Mouse (Mus musculus): ENCODE results near the gene Ccdc149. TPM values are rescaled to one million over a fixed set of nuclear protein-coding genes. Genes with fewer than 3 reads are reported as not detected.

Gene Ccdc149
- total RNA-seq (2021) = 10 to 100 TPM; 38.9 to 43.3 TPM
- long read RNA-seq, experiment 1, transcript Ccdc149-201 (12 exons, 3,295 nt) = major isoform, 7 of 75 reads
- long read RNA-seq, experiment 1, partial matches to known transcripts = 5 of 75 reads
- long read RNA-seq, experiment 1, other reads (novel, unspliced or antisense) = 63 of 75 reads
- long read RNA-seq, experiment 2, transcript Ccdc149-201 (12 exons, 3,295 nt) = major isoform, 8 of 48 reads
- long read RNA-seq, experiment 2, partial matches to known transcripts = 6 of 48 reads
- long read RNA-seq, experiment 2, other reads (novel, unspliced or antisense) = 34 of 48 reads

DNA sequence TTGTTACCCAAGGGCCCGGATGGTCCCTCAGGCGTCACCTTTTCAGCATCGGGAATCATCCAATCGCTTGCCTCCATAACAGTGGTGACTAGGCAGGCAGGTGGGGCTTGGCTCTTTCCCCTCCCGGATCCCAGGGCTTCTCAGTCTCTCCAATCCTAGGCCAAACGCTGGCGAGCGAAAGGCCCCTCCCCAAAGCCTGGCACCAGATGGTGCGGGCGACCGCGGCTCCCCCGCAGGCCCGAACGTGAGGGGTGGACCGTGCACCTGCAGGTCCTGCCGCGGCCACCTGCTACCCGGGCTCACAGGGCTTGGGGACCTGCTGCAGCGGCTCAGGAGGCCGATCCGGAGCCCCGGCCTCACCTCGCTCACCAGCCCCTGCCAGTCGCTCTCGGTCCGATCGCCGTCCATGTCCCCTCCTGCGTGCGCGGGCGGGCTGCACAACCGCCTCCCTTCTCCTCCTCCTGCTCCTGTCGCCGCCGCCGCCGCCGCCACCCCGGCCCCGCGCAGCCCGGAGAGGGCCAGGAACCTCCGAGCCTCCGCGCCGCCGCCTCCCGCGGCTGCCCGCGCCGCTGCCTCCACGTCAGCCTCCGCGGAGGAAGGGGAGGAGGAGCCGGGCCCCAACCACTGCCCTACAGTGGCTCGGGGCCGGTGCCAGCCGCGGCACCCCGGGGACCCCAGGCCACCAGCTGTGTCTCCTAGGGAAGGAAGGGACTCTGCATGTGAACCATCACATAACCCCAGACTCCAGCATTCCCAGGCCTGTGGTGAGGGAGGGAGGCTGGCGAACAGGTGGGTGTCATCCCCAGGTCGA lies at the start of gene Ccdc149:
Ccdc149 (minus strand) TSS at position 531 of the 811 bp plus-strand sequence.
- intact Hi-C loops (cut with DNase I) = loop anchor here (5.0 kb wide), 1 partner anchor 79 kb away; no protein-coding TSS in a partner anchor
- DNase-seq (ENCODE audit: low spot score in 2 of 2) = peak; percentile 84 to 93

DNA sequence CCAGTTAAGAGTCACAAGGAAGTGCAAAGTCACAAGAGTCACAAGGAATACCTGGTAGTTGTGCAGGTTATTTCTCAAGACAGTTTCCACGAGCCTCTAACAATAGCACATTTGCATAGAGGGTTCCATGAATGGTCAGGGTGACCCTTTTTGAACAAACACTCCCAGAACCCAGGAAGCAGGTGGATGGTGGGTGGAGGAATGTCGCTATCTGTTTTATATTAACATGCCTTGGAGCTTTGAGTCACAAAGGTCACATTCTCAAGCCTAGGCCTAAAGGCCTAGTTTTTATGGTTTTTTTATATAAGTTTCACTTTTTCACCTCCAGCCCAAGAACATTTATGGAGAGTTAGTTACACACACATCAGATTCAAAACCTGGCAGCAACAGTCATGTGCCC lies 48.6 kb upstream of the Ccdc149 start:
- DNase-seq (ENCODE audit: low spot score in 2 of 2) = no peak
- intact Hi-C loops (cut with DNase I) = loop anchor here (5.0 kb wide), 1 partner anchor 388 kb away; no protein-coding TSS in a partner anchor

DNA sequence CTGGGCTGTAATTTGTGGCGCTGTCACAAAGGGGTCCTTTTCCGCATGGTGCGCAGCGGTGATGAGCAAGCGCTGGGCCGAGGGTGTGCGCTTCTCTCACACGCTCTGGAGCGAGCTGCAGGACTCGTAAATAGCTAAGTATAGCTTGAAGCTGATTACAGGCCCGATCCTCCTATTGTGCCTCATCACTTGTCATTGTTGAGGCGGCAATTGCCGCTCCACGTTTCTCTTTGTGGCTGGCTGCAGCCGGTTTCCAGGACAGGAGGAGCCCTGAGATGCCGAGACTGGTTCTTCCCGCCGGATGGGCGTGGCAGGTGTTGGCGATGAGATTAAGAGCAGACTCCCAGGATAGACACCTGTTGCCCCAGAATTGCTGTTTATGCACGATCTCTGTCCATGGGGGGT lies 44.8 kb upstream of the Ccdc149 start:
- DNase-seq (ENCODE audit: low spot score in 2 of 2) = peak; percentile 22 to 29
- intact Hi-C loops (cut with DNase I) = no loop called here

DNA sequence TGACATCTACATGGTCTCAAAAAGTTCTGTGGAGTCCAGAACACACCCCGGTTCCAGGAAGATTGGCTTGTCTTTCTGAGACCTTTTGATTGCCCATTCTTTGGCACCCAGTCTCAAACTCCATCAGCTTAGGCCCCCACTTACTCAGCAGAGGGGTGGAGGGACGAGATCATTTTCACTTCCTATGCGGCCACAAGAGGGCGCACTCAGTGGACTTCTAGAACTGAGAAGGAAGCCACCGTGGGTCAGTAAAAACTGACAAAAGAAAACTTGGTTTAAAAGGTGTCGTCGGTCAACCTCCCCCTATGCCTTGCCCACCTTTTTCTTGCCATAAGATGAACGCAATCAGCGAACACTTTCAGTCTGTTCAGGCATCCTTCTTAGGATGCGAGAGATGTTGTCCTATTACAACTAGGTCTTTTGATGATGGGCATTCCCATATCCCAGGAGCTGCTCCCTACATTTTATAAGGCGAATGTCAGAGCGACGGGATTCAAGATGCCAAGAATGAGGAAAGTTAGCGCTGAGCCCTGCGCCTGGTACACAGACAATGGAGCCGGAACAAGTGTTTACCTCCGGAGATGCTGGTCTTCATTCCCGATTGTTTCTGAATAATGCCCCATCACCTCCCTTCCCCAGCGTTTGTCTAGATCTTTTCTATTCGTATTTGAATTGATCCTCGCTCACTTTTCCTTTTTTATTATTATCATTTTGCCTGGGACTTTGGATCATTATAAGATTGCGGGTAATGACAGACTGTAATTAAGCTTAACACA lies 44.1 kb upstream of the Ccdc149 start:
- intact Hi-C loops (cut with DNase I) = no loop called here
- peak; percentile 59 to 80 for DNase-seq (ENCODE audit: low spot score in 2 of 2)

DNA sequence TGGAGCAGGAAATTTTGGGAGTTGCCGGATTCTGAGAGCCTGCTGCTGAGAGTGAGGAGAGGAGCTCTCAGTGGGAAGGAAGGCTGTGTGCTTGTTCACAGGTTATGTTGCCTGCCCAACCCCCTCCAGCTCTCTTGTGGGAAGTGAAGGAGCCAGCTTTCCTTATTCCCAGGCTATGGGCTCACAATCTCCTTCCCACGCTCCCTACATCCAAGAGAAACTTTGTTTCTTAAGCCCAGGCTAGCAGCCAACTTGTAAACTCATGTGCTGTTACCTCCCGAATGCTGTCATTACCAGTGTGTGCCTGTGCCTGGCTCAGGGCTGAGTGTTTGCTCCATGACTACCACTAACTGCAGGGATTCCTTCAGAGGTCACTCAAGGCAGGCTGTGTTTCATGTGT lies 39.8 kb upstream of the Ccdc149 start:
- intact Hi-C loops (cut with DNase I) = no loop called here
- DNase-seq (ENCODE audit: low spot score in 2 of 2) = no peak

DNA sequence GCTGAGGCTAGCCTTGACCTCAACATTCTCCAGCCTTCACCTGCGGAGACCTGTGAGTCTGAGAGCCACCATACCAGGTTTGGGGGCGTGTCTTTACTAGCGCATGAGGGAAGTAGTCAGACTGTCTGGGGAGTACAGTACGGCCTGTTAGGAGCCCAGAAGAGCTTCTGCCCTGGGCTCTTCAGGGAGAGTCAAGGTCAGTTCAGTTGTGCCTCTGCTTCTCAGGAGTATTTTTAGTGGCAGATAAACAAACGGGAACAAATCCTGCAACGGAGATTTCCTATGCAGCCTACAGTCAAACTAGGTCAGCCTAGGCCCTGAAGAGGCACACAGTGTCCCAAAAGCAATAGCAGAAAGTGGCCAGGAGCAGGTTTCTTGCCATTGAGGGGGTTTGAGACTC lies 38.1 kb upstream of the Ccdc149 start:
- DNase-seq (ENCODE audit: low spot score in 2 of 2) = no peak
- intact Hi-C loops (cut with DNase I) = no loop called here

GRCm38 (mm10) chr5:52504666-52505065 lies 33.3 kb upstream of the Ccdc149 start:
- intact Hi-C loops (cut with DNase I) = no loop called here
- DNase-seq (ENCODE audit: low spot score in 2 of 2) = no peak

DNA sequence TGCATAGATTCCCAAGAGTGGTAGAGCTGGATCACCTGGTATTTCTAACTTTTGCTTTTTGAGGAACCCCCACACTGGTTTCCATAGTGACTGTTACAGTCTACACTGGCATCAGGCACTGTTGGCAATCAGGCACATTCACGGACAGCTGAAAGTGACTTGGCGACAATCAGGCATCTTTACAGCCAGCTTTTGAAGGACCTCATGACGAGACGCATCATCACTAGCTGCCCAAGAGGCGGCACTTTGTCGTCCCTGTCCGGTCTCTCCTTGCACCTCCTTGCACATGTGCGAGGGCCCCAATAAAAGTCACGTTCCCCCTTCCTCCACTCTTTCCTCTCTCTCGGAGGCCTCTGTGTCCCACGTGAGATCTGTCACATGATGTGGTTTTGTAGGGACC lies 32.8 kb upstream of the Ccdc149 start:
- intact Hi-C loops (cut with DNase I) = no loop called here
- peak in 1 of 2 experiments; percentile 76 for DNase-seq (ENCODE audit: low spot score in 2 of 2)

DNA sequence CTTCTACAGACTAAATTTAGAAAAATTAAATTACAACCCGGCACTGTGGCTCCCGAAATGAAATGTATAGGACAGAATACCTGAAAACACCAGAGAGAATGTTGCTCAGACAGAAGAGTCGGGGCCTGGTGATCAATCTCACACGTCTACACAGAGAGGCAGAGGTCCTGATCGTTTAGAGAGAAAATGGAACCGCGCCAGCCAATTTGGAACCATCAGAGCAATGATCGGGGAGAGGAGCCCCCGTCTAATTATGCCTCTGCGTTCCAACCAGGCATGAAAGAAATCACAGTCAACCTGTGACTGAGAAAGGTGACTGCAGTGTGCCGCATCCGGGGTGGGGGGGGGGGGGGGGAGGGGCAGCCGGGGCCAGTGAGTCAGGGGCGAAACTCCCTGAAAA lies 24.4 kb upstream of the Ccdc149 start:
- no peak for DNase-seq (ENCODE audit: low spot score in 2 of 2)
- intact Hi-C loops (cut with DNase I) = no loop called here

DNA sequence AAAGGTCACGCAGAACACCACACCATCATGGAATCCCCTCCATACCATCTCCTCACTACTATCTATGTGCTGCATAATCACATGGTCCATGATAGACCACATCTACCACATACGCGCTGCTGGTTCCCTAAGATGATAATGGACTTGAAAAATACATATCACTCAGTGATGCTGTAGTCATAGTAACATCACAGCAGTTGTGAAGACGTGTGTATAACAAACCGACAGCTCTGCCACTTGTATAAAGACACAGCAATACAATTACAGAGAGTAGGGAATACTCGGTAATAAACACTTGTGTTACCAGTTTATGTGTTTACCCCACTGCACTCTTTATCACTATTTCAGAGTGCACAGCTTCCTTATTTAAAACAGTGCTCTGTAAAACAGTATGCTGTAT lies 20.2 kb upstream of the Ccdc149 start:
- DNase-seq (ENCODE audit: low spot score in 2 of 2) = no peak
- intact Hi-C loops (cut with DNase I) = no loop called here

DNA sequence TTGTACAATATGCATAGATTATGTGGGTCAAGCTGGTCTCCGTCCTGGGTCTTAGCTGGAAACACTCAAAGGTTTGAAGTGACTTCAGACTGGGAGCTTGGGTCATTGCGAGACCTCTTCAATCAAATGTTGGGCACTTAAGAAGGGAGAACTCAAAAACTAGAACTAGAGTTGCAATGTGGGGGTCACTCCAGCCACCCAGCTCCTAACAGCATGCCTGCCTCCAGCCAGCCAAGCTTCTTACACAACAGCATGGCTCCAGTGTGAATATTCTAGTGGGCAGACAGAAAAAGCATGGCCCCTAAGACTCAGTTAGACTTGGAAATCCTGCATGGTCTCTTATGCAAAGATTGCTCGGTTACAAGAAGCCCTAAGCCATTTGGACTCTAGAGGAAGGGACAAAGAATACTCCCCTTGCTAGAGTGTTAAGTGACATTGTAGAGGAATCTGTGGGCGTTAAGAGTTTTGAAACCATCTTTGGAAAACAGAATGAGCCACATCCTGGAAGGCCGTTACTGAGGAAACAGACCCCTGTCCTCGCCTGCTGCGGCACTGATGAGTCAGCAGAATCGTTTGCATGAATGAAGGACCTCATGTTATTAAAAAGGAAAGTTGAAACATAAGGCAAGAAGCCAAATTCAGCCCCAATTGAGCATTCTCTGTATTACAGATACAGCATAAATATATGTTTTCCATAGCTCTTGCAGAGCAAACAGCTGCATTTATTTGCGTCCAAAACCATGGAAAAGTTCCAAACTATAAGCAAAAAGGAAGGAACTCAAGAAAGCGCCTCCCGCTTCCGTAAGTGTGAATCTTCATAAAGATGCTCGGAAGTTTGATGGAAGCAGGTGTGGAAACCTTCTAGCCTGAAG lies 16.5 kb upstream of the Ccdc149 start:
- no peak for DNase-seq (ENCODE audit: low spot score in 2 of 2)
- intact Hi-C loops (cut with DNase I) = no loop called here

DNA sequence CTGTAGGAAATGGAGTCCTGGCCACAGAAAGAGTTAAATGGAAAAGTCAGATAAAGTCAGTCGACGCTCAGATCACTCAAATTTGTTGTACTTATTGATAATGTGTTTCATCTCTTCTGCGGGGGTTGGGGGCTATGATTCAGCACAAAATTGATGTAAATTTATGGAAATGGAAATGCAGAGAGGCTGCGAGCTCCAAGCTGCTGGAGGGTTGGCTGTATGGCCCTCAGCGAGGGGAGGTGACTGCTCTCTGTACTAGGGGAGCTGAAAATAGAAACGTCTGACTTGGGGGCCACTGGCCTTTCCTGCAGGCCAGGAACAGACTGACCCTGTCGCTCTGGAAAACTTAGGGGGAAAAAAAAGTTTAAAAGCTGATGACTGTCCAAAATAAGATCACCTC lies 5.5 kb upstream of the Ccdc149 start:
- intact Hi-C loops (cut with DNase I) = no loop called here
- peak in 1 of 2 experiments; percentile 25 for DNase-seq (ENCODE audit: low spot score in 2 of 2)

- peak; percentile 65 to 74 for DNase-seq (ENCODE audit: low spot score in 2 of 2)
- intact Hi-C loops (cut with DNase I) = no loop called here
These were observed 5.0 kb upstream of the Ccdc149 start for GRCm38 (mm10) chr5:52476292-52476701.

GRCm38 (mm10) chr5:52473988-52474387 lies 2.7 kb upstream of the Ccdc149 start:
- intact Hi-C loops (cut with DNase I) = loop anchor here (5.0 kb wide), 1 partner anchor 82 kb away; no protein-coding TSS in a partner anchor
- no peak for DNase-seq (ENCODE audit: low spot score in 2 of 2)

DNA sequence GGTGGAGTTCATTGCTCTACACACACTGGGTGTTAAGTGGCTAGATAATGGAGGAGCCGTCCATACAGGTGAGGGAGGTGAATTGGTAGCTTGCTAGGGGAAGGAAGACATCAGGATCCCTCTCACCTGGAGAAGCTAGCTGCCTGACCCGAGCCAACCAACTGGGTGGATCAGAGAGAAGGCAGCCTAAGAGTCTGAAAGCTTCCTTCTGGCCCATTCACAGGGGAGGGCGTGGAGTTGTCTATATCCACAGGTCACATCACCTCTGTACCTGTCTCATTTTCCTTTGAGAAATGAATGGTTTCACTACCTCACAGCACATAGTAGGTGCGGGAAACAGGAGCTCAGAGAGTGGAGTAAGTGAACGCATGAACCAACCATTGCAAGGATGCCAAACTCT lies 770 bp downstream of the Ccdc149 start:
- no peak for DNase-seq (ENCODE audit: low spot score in 2 of 2)
- intact Hi-C loops (cut with DNase I) = loop anchor here (5.0 kb wide), 1 partner anchor 78 kb away; no protein-coding TSS in a partner anchor

- intact Hi-C loops (cut with DNase I) = no loop called here
These were observed 3.5 kb downstream of the Ccdc149 start for GRCm38 (mm10) chr5:52467841-52468240.

GRCm38 (mm10) chr5:52462447-52462846 lies 8.9 kb downstream of the Ccdc149 start:
- intact Hi-C loops (cut with DNase I) = no loop called here
- no peak for DNase-seq (ENCODE audit: low spot score in 2 of 2)

More at GRCm38 (mm10) chr5:52467841-52468240, 3.5 kb downstream of the Ccdc149 start:
- DNase-seq (ENCODE audit: low spot score in 2 of 2) = no peak

DNA sequence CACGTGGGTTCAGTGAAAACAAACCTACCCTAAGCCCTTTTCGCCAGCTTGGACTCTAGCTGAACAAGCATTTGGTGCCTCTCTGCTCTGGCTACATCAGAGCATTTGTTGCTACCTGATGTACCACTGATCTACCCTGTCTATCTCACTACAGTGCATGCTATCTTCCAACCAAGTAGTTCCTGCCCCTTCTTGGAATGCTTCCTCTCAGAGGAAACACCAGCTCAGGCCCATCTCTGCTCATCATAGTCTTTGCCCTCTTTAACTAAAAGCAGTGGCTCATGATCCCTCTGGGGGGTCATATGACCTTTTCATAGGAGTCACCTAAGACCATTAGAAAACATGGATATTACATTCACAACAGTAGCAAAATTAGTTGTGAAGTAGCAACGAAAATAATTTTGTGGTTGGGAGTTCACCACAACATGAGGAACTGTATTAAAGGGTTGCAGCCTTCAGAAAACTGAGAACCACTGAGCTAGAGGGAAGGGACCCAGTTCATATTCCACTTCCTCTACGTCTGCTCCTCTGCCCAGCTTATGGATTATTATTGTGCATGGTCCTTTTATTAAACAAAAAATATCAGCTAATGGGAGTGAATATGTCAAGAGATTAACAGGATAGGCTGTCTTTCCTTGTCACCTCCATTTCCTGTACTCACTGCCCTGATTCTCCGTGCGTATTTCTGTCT lies 9.7 kb downstream of the Ccdc149 start:
- intact Hi-C loops (cut with DNase I) = no loop called here
- no peak for DNase-seq (ENCODE audit: low spot score in 2 of 2)

All from left cerebral cortex, postnatal 14 days (tissue).